Mouse (Mus musculus) spleen, postnatal 10 days (tissue): ENCODE measurements around the gene Pde7b.

Experiments
- DNase-seq, 2 experiments: peaks; one replicate each; pipeline ENCODE4 v3.0.0; 2021 to 2022; ENCODE audit warnings: low spot score in 2 of 2

Gene Pde7b

DNA sequence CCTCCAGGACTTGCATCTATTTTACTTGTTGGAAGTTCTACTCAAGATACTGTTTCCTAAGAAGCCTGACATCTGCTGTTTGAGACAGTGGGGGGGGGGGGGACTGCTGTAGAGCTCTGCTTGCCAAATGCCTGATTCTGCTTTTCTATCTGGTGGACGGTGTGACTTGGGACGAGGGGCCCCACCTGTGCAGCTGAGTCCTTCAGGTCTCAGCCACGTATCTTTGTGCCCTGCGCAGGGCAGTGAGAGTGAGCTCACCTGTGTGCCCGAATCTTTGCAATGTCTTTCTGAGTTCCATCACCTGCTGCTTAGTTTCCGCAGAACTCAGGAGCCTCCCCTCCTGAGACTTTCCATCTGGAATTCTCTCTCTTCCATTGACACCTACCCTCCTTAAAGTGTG, 70.7 kb downstream of the Pde7b start:
- DNase-seq: no peak

DNA sequence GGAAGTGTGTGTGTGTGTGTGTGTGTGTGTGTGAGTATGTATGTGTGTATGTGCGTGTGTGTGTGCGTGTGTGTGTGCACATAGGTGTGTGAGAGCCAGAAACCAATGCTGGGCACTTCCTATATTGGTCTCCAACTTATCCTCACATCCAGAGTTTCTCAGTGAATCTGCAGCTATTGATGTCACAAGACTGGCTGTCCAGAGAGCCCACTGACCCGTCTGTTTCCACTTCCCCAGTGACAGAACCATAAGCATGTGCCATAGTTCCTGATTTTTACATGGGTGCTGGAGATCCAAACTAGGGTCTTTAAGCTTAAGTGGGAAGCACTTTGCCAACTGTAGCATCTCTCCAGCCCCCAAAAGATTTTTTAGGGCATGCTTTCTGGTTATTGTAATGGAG, 71.6 kb downstream of the Pde7b start:
- DNase-seq: no peak

DNA sequence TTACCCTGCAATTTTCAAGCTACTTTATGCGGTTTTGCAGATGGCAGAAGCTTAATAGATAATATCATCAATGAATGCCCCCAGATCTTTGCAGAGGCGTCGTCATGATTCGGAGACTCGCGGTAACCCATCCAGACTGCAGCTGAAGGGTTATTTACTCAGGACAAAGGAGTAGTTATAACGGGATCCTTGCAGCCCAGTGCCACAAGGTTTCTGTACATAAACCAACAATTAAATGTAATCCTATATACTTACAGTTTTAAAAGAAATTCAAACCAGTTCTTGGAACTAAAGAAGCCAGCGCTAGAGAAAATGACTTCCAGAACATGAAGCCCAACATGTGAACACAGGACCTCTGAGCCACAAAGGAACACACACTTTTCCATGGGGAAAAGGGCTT, 88.5 kb downstream of the Pde7b start:
- no peak for DNase-seq

DNA sequence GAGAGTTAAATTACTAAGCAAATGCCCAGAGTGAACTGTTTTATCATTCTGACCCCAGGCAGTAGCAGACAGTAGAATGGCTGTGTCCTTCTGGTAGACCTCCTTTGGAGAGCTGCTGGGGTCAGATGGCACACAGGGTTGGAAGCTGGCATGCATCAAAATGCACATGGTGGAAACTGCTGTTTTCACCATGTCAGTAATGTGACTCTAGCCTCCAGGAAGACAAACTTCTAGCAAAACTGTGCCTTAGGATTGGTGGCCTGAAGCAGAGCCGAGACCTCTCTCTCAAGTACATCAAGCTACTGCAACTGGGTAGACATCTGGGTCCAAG, 91.8 kb downstream of the Pde7b start:
- no peak for DNase-seq

DNA sequence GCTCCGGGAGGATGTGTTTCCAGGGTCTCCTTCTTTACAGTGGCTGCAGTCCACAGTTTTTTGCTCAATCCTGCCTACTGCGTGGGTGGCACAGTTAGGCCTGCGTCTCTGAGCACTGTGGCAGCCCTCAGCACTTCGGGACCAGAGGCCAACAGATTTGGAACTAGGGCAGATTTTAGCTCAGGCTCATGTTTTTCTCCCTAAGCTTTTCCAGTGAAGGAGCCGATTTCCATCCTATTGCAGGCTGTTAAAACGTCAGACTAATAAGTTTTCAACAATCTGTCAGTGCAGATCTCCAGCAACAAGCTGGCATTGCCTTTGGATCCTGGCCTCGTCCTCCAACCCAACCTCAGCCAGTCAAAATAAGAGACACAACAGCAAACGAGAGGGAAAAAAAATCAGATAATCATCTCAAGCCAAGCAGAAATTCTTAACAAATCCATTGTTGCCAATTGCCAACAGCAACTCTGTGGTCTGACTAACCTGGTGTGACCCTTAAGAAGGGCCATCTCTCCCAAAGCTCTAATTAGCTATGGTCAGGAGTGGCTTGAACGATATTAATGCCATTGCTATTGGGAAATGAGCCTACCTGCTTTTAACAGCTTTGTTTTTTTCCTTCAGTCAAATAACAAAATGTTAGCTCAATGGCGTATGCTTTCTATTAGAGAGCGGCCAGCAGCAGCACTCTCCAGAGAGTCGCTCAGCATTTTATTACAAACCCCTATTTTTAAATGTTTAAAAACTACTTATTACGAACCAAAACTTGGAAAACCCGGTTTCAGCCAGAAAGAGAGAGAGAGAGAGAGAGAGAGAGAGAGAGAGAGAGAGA, 92.4 kb downstream of the Pde7b start:
- no peak for DNase-seq

DNA sequence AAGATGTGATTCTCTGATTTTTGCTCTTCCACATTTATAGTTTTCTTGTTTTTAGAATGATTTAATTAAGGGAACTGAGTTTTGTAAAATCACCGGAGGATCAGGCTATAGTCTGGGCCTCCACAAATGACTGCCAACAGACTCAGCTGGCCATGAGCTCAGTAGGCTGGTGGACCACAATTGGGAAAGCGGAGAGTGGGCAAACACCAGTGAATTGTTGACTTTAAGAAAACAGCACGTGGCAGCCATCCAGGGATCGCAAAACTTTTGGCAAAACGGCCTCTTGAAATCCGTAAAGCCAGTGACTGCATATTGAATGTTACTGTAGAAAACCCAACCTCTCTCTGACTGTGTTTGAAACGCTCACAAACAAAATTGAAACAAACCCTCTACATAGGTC, 94.8 kb downstream of the Pde7b start:
- DNase-seq: no peak

DNA sequence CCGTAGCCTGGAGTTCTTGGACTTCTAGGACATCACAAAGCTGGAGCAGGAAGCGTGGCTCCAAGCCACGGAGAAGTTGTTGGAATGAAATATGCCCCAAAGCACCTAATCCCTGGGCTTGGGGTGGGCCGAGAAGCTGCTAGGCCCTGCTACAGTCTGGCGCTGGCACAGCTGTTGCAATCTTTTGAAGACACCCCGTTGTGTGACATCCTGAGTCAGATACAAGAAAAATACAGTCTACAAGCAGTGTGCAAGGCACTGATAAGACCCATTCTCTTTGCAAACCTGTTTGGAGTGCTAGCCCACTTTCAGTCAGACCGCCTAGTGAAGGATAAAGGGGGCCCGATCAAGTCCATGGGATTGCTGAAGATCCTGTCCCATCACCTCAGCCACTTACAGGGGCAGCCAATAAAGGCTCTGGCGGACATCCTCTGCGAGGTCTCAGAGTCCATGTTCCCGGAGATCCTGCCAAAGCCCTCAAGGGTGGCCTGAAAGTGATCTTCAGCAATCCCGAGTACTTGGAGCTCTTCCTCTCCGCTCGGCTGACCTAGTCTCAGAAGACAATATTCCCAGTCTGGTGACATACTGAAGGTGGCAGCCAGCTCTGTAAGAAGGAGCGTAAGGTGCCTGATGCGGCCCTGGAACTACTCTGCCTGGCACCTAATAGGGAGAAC, 99.0 kb downstream of the Pde7b start:
- DNase-seq: no peak

DNA sequence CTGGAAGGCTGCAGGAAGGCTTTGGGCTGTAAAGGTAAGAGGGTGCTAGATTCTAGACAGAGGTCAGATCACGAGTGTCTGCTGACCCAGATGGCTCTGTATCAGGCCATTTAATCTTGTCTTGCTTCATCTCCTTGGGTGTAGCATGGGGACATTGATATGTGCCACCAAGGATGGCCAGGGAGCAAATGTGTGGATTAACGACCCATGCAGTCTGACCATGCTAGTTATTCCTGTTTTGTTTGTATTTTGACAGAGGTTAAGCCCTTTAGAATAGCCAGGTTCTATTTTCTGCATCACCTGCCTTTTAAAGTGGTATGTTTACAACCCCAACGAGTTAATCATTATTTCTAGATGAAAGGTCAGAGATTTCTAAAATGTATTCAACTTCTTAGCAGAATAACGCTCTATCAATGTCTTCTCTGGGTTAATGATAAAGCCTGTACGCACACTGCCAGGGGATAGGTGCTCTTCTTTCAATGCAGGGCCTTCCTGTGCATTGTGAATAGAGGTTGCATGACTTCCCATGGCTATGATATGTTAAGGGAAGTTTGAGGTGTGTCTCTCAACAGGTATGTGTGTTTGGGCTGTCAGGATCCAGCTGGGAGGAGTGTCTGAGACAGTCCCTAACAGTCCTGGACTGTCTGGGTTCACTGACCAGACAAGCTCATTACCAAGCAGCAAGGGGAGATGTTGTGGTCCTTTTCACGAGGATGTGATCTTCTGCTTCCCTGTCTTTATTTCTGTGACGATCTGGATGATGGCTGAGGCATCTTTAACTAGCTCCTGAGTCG, 103.0 kb downstream of the Pde7b start:
- DNase-seq: no peak

DNA sequence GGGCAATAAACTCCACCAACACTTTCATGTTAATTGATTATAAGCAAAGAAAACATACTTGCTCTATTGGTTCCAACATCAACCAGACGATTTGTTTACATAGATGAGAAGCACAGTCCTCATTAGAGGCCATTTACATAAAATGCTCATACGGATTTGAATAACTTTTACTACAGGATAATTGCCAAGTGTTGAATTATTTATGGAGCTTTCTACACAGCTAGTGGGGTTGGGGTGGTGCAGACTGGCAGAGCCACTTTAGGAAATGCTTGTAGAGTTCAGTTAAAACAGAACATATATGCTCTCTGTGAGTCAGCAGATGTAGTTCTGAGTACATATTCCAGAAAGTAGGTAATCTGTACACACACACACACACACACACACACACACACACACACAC, 118.9 kb downstream of the Pde7b start:
- DNase-seq: no peak

DNA sequence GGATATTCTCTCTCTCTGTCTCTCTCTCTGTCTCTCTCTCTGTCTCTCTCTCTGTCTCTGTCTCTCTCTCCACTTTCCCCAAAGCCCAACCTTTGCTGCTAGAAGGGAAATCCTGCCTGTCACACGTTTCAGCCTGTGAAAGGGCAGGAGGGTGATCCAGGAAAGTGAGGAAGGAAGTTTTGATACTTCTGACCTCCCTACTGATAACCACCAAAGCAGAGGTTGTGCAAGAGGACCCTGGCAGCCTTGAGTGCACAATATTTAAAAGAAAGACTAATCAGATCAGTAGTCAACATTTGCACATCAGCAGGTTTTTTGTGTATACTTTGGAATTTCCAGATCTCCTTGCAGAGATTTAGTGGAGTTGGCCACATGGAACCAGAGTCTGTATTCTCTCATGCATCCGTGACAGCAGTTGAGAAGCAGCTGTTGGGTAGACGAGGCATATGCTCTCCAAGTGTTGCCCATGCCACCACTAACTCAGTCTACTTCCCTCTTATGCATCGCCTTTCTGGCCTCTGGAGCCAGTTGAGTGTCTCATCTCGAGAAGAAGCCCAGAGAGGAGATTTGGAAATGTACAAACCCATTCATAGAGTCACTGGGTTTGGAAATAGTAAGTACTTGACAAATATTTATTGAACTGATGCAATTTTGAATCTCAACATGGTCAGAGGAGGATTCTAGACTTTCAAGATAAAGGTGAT, 129.6 kb downstream of the Pde7b start:
- no peak for DNase-seq

DNA sequence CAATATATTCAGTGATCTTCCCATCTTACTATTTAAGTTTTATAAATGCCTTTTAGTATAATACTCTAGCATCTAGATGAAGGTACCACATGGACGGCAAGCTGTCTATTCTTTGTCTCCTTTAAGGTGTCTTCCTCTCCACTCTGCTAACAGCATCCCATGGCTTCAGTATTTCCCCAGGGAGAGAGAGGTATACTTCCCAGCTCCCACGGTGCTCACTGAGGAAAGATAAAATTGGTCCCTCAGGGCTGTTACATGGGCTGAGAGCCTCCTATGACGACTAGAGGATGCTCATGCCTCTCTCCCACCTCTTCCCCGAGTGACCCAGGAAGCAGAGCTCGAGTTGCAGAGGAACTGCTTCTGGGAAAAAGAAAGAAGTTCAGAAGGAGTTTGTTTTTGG, 130.9 kb downstream of the Pde7b start:
- no peak for DNase-seq

DNA sequence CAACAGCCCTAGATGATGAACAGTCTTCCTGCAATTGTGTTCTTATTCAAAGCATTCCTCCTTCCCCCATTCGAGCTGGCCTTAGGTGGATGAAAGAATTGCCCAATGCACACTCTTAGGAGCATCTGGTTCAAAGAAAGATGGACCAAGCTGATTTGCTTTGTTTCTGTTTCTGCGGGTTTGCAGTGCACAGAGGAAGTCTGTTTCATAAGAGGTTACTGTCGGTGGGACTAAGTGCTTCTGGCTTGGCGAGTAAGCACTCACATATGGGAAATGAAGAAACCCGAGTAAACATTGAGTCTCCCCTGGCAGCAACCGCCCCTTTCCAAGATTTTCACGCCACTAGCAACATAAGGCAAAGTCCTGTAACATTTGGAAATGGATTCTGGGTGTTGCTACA, 134.8 kb downstream of the Pde7b start:
- no peak for DNase-seq

DNA sequence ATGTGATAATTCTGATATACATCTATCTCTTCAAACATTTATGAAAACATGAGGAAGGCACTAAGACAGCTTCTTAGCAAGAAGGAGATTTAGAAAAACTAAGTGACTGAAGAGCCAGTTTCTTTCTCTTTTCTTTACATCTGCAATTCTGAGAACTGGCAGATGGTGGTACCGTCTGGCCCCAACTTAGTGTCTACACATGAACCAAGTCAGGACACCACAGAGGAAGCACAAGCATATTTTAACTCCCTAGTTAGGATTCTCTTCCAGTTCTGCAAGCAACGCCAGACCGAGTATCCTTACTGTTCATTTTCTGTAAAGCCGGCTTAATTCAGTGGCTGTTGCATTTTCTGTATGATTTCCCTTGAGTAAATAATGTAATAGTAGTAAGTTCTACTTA, 138.9 kb downstream of the Pde7b start:
- DNase-seq: no peak

DNA sequence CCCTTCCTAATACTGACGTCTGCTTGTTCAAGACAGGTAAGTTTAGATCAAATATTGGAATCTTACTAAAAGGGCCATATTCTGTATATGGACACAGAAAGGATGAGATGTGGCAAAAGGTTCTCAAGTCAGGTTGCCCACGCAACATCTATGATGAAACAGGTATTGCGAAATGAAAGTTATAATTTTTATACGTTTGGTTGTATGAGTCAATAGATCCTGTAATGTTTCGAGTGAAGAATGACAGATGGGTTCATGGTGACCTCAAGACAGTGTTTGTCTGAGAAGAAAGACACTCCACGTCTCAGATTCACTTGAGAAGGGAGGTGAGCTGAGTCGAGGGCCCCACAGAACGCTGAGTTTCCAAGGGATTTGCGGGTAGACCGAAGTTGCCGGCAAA, 149.9 kb downstream of the Pde7b start:
- DNase-seq: no peak

DNA sequence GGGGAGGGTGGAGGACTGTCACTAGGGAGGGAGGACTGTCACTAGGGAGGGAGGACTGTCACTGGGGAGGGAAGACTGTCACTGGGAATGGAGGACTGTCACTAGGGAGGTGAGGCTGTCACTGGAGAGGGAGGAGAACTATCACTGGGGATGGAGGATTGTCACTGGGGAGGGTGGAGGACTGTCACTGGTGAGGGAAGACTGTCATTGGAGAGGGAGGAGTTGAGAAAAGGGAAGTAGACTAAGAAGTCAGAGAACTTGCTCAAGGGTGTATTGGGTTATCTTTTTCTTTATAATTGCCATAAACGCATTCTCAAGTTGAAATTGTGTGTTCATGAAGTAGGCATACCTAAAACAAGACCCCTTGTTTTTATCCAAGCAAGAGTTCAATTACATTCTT, 150.5 kb downstream of the Pde7b start:
- DNase-seq: no peak

DNA sequence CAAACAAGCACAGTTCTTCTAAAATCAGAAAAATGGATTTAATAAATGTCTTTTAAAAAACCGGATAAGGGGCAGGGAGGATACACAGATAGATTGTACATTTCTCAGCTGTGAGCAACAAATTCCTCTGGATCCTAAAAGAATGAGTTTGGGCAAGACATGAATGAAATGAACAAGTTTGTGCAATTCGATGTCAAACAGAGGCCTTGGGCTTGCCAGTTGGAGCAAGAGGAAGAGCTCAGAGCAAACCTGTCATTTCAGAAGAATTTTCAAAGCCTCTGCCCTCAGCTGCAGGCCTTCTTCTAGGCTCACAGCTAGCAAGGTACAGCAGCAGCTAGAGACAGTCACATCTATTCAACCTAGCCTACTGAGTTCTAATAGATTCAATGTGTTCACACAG, 153.4 kb downstream of the Pde7b start:
- no peak for DNase-seq

DNA sequence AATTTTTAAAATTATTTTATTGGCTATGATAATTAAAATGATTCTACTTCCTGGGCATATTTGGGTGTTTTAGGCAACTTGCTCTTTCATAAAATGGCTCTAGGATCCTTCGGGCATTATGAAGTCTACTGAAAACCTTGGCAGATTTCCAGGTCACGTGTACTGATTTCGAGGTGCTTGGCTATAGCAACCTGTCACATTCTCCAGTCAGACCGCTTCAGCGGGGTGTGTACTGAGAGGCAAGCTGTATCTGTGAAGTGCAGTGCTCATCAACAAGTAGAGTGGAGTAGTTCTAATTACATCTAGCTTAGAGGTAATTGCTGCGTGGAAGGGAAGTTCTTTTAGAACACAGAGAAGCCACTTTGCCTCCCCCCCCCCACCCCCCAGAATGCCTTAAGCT, 156.2 kb downstream of the Pde7b start:
- no peak for DNase-seq

DNA sequence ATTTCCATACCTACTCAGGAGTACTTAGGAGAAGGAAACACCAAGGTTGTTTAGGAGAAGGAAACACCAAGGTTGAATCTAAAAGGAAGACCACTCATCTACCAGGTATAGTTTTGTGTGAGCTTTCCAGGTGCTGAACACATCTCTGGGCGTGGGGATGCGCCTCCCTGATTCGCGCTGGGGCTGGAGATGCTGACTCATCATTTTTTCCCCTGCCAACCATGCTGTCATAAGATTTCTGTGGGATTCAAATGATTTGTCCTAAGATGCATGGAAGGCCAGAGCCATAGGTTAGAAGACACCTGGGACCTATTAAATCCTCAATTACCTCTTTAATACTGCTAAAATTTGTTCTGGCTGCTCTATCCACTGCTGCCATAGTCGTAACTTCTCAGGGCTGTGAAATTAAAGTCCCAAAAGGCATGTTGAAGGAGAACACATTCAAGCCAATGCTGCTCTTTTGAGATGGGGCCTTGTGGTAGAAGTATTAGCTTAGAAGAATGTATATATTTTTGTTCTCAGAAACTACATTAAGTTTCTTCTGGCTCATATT, 157.1 kb downstream of the Pde7b start:
- no peak for DNase-seq

DNA sequence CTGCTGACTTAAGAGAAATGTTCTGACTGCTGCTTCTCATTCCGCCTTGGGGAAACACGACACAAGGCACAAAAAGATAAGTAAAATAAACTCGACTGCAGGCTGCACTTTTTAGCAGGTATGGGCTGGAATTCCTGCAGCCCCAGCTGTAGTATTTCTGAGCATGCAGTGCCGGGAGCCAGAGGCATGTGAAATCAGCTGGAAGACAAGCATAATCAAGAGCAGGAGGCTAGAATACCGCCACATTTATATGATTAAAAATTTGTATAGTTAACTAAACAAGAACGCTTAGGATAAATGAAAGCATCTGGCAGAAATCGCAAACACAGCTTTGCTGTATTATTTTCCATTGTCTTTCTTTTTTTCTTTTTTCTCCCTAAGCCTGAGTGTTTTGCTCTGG, 168.4 kb downstream of the Pde7b start:
- no peak for DNase-seq

DNA sequence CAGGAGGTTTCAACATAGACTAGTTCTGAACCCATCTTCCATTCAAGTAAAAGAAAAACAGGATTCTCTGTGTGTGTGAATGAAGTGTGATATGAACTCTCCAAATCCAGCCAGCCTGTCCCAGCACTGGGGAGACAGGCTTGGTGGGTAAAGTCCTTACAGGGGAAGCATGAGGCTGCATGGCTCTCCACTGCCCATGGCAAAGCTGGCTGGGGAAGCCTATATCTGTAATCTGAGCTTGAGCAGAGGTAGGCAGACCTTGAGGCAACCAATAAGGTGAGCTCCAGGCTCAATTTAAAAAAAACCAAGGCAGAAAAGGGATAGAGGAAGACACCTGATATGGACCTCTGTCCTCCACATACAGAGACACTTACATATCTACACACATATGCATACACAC, 173.5 kb downstream of the Pde7b start:
- DNase-seq: no peak

DNA sequence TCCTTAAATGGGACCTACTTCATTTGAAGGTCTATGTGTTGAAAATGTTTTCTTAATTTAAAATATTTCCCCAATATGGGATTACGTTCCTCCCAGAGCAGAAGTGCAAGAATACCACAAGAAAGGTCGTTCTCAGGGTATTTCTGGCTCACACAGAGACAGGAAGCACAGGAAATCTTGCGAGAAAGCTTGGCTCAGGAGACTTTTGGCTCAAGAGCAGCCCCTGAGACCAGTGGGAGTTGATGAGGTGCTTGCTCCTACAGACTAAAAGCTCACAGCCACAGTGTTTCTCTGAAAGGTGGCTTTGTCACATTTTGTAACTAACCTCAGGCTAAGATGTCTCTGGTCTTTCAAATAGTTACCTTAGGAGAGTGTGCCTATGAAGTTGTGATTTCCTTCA, 174.1 kb downstream of the Pde7b start:
- DNase-seq: no peak

DNA sequence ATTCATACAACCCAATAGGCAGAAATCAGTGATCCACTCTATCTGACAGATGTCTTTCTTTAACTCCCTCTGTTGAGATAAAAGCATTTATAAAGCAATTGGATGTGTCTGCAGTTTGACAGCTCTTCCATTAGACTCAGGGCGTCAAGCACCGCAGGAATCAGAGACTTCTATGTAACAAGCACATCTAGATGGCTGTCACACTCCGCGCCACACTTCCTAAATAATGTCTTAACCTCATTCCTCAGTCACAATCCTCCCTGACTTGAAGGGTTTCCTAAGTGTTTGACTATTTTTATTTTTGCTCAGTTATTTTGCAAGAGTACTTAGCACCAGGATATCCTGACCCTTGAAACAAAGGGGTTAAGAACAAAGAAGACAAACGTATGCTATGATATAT, 174.7 kb downstream of the Pde7b start:
- DNase-seq: no peak
